Mouse (Mus musculus) embryo, embryonic 11.5 days (tissue): ENCODE measurements at regions not wholly inside any gene's neighbourhood (a gene's known extent, or its start where the extent isn't known, plus 50 kb on each side); places are given as distances from the start of the nearest gene placed in this dataset.

Source experiments
- DNase-seq: peaks from one replicate; pipeline ENCODE4 v3.0.0-alpha.2; 2012; ENCODE audit warnings: low read depth, low spot score

GRCm38 (mm10) chr14:100792094-100792493 lies 408.0 kb downstream of the Prr30 start:
- no peak for DNase-seq

DNA sequence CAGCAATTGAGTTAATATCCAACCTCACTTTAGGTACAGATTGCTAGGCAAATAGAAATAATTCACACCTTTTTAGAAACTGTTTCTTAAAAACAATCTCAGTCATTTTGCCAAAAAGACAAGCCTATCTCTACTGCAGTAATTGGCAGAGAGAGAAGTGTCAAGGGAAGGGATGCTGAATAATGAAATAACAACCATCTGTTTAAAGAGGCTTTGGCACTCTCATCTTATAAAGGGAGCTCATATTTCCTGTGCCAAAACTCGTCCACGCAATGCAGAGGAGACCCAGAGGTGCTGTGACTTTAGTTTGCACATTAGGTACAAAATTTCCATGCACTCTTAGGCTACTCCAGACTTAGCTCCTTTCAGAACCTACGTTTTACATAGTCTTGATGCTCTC lies 418.2 kb downstream of the Prr30 start:
- DNase-seq, result no peak

DNA sequence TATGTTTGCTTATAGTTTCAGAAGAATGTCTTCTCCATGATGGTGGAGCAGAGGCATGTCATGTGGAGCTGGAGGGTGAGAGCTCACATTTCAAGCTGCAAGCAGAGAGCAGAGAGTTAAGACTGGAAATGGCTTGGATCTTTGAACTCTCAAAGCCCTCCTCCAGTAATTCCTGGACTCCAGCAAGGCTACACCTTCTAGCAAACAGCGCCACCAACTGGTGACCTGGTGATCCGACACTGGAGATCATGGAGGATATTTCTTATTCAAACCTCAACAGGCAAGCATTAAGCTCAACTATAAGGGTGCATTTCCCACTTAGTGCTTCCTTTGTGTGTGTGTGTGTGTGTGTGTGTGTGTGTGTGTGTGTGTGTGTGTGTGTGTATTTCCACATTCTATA lies 446.2 kb downstream of the Prr30 start:
- DNase-seq, result no peak

- no peak for DNase-seq
Measured at GRCm38 (mm10) chr14:100752746-100753145, 447.4 kb downstream of the Prr30 start.

DNA sequence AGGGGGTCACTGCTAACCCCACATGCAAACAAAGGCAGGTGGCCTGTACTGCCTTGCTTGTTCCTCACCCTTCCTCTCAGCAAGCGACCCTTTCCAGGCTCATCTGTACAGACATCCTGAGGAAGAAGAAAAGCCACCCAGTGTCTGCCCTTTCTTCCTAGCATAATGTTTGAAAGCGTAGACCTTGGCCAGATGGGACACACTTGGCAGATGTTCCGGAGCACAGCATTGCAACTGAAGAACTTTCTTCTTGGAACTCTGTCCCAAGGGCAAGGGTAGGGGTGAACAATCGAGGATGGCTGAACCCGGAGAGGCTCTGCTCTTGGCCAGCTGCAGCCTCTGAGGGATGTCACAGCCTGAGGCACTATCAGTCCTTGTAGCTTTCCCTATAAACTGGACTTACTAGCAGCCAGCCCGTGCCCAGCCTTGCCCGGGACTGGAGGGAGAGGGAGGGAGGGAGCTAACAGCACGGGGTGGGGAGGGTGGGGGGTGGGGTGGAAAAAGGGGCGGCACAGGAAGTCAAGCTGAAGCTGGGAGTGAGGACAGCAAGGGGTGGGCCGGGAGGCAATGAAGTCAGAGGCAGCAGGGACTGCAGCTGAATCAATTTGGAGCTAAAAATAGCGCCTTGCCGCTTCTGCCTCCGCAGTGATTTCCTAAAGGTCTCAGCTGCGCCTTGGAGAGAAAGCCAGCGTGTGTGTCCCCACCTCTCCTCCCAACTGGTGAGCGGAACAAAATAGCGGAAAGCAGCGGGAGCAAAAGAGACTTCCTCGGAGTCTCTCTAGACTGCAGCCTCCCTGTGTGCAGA lies 450.2 kb downstream of the Prr30 start:
- DNase-seq, result peak; percentile 48

DNA sequence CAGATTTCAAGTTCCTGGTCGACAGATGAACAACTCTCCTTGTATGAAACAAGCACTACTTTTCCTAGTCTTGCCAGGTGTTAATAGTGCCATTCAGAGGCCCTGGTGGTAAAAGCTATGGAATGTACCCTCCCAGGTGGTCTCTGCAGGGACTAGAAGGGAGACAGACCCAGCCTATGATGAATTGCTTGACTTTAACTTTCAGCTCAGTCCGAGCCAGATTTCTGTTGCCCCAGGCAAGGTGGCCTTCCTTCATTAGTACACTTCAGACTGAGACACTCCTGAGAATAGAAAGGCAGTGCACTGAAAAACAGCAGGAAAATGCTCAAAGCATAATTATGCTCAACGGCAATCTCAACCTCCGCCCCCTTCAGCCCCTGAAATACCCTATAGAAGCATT lies 450.8 kb upstream of the Klf12 start:
- no peak for DNase-seq

- no peak for DNase-seq
Measured at GRCm38 (mm10) chr14:100728433-100728832, 444.0 kb upstream of the Klf12 start.

GRCm38 (mm10) chr14:100727701-100728100 lies 443.2 kb upstream of the Klf12 start:
- no peak for DNase-seq

GRCm38 (mm10) chr14:100724962-100725361 lies 440.5 kb upstream of the Klf12 start:
- DNase-seq, result no peak

DNA sequence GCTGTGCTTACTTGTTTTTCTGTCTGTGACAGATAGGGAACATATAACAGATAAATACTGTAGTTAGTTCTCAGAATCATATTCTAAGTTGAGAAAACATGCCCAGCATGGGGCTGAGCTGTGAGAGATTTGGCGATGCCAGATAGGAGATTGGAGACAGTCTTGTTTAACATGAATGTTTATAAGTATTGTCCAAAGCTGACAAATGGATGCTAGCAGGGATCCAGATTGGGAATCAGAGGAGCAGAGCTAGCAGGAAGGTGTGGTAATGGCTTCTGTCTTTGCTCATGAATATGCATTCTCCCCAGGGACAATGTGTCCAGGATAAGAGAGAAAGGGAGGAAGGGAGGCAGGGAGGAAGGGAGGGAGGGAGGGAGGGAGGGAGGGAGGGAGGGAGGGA lies 436.2 kb upstream of the Klf12 start:
- DNase-seq, result no peak

- DNase-seq, result no peak
Measured at GRCm38 (mm10) chr14:100714952-100715351, 430.5 kb upstream of the Klf12 start.

DNA sequence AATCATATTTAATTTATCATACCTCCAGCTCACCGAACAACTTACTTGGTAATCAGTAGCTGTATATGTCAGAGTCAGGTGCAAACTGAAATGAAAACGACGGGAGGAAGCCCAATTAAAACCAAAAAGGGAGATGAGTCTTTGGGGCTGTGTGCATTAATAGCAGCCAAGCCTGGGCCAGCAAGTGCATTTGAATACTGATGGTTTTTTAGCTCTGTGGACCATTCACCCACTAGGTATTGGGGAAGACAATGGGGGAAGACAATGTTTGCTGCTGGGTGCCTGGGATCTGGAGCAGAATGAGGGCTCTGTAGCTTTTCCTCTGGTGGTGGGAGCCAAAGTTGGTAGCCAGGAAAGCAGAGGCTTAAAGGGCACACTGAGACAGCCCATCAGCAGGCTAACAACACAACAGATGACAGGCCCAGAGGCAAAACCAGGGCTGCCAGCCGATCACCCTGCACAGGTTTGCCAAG lies 429.6 kb upstream of the Klf12 start:
- no peak for DNase-seq

- no peak for DNase-seq
Measured at GRCm38 (mm10) chr14:100713592-100713991, 429.1 kb upstream of the Klf12 start.

- DNase-seq, result no peak
Measured at GRCm38 (mm10) chr14:100665361-100665955, 381.0 kb upstream of the Klf12 start.

GRCm38 (mm10) chr14:100664180-100664579 lies 379.7 kb upstream of the Klf12 start:
- no peak for DNase-seq

- no peak for DNase-seq
Measured at GRCm38 (mm10) chr14:100642076-100642475, 357.6 kb upstream of the Klf12 start.

DNA sequence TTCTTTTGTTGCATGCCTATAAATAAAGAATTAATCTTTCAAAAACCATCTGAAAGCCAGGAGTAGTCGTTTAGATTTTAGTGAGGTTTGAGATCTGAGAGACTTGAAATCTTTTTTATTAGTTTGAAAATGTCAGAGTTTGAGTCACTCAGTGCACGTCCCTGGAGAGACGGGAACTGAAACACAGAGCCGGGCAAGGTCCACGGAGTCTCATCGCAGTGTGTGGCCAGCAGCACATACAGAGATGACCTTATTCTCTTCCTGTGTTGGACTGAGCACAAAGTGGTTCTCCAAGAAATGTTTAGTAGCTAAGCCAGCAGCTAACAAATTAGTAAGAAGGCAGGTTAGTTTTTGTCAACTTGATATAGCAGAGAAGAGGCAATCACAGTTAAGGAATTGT lies 350.0 kb upstream of the Klf12 start:
- DNase-seq, result no peak

DNA sequence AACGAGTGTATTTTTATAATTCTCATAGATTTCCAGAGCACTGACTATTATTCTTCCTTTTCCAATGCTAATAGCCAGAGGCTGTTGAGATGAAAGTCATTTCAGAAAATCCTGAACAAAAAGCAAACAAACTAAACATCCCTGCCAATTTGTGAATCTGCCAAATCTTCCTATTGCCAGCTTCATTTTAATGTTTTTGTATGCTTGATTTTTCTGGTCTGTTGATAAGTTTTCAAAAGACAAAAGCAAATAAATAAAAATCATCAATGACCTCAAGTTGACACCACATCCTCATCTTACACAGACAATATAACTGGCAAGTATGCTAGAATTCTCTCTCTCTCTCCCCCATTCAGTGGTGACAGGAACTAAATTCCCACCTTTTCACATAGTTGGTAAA lies 347.2 kb upstream of the Klf12 start:
- no peak for DNase-seq

DNA sequence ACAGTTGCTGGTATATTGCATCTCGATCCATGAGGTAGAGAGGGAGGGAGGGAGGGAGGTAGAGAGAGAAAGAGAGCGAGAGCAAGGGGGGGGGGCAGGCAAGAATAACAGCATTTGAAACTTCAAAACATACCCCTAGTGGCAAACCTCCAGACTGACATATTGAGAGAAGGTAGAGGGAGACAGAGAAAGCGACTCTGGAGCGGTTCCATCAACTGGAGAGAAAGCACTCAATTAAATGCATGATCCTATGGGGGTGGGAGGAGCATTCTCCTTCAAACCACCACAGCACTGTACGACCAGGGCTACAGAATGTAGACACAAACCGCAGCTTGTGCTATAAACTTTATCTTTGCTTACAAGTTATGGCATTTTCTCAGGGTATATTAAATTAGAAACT lies 345.7 kb upstream of the Klf12 start:
- no peak for DNase-seq

- DNase-seq, result no peak
Measured at GRCm38 (mm10) chr14:100627523-100627922, 343.0 kb upstream of the Klf12 start.

DNA sequence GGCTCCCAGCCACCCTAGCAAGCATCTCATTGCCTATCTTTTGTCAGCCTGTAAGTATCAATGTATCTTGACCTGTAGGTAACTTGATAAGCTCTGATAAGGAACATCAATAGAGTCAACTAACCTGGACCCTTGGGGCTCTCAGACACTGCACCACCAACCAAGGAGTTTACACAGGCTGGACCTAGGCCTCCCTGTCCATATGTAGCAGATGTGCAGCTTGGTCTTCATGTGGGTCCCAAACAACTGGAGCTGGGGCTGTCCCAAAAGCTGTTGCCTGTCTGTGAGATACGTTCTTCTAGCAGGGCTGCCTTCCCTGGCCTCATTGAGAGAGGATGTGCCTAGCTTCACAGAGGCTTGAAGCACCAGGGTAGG lies 335.2 kb upstream of the Klf12 start:
- DNase-seq, result no peak

DNA sequence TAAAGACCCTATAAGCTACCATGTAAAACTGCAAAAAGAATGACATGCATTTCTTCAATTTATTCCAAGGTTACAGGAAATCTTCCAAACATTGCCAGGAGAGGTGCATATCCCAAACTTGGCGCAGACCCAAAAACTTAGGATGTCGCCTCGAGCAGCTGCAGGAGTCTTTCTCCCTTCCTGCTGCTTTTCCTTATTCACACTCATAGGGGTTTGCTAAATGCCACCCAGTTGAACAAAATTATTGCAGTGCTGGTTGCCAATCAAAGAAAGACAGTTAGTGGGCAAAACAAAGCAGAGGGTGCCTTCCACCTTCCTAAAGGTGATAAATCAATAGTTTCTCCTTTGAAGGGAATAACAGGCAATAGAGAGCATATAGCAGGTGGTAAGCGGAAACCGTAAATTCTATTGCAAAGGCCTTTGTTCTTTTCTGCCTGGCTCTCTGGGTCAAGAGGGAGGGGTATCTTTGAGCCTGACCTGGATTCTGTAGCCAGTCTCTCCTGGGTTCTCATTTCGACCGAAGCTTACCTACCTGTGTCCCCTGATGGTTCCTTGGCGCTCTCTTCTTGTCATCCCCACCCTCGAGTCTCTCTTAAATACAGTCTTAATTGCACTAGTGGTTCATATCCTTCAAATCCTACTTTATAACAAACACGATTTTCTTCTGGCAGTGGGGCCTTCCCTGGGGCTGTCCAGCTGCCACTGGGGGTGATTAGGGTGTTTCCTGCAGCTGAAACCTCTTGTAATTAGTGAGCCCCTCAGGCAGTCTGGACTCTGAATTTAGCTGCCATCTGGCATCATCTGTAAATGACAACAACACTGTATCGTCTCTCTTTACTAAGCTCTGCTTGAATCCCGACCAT lies 334.5 kb upstream of the Klf12 start:
- no peak for DNase-seq
